Mouse (Mus musculus) cerebellum, adult 2 months (tissue): ENCODE measurements around the gene Kcnmb3.

Experiments used
- CTCF ChIP-seq: fragments of 200-500 bp; IDR thresholded peaks from 2 replicates; pipeline ENCODE4 v1.5.1; 2011; ENCODE audit warnings: low read depth, mild to moderate bottlenecking, control low read depth, low read length, moderate library complexity, borderline replicate concordance; ENCODE audit not compliant: insufficient read depth
- POLR2A ChIP-seq: fragments of 200-500 bp; IDR thresholded peaks from 2 replicates; pipeline ENCODE4 v1.6.1; 2011; ENCODE audit warnings: low read length, control low read depth, borderline replicate concordance; ENCODE audit not compliant: insufficient read depth

GRCm38 (mm10) chr3:32509496-32510374 lies 17.7 kb upstream of the Kcnmb3 start, which contains the start of gene Zfp639:
- TF ChIP-seq CTCF (no peak), POLR2A (no peak)
